ENCODE assay signal across 15 mouse cellular contexts in the genomic region with DNA sequence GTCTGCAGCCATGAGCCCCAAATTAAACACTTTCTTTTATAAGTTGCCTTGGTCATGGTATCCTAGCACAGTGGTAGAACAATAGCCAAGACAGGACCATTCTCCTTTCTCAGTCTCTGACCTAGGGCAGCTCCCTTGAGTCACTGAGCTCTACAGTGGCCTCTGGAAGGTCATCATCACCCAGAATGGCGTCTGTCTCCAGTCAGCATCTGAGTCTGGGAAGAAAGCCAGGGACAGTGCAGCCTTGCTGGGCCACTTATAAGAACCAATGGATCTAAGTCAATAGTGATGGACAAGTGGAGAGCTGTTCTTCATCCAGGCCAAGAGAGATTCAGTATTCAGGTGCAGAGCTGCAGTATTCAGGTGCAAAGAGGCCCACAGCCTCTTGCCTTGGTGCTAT.
"Had no signal": no experiment of that assay in that cellular context is flagged by ENCODE, and none has a peak within 500 bp of the region (broad histone marks: within the 10 kb centered on the region; RNA-seq: fewer than 3 reads in every experiment).

No protein-coding gene starts in this region.

- H3K27me3 ChIP-seq: lung, embryonic 15.5 days; midbrain, embryonic 13.5 days; midbrain, embryonic 15.5 days; neural tube, embryonic 12.5 days; stomach, embryonic 15.5 days had no signal

- H3K36me3 ChIP-seq: lung, embryonic 15.5 days; midbrain, embryonic 13.5 days; midbrain, embryonic 15.5 days; neural tube, embryonic 12.5 days; stomach, embryonic 15.5 days had no signal

- ATAC-seq: lung, postnatal 0 days; midbrain, embryonic 13.5 days; midbrain, embryonic 15.5 days had no signal

- H3K4me1 ChIP-seq: lung, embryonic 15.5 days; midbrain, embryonic 13.5 days; midbrain, embryonic 15.5 days; neural tube, embryonic 12.5 days had no signal

- H3K4me2 ChIP-seq: lung, embryonic 15.5 days; midbrain, embryonic 11.5 days; midbrain, embryonic 13.5 days; midbrain, embryonic 15.5 days; neural tube, embryonic 12.5 days; stomach, embryonic 15.5 days had no signal

- DNase-seq: lung, adult 2 months; lung, postnatal 14 days; lung, postnatal 36 days; right cerebral cortex, postnatal 14 days; thymus, adult 2 months had no signal

- H3K9me3 ChIP-seq: lung, embryonic 15.5 days; midbrain, embryonic 15.5 days; stomach, embryonic 15.5 days had no signal

- H3K9ac ChIP-seq: lung, embryonic 15.5 days; midbrain, embryonic 13.5 days; midbrain, embryonic 15.5 days; neural tube, embryonic 12.5 days; stomach, embryonic 15.5 days had no signal

- H3K4me3 ChIP-seq: lung, embryonic 15.5 days; midbrain, embryonic 13.5 days; midbrain, embryonic 15.5 days; myocyte; neural tube, embryonic 12.5 days; stomach, embryonic 15.5 days had no signal

- H3K27ac ChIP-seq: lung, embryonic 15.5 days; macrophage; midbrain, embryonic 13.5 days; midbrain, embryonic 15.5 days; neural tube, embryonic 12.5 days; stomach, embryonic 15.5 days; stomach, postnatal 0 days had no signal
